Mouse (Mus musculus): ENCODE measurements around the gene Crat. TPM values are rescaled to one million over a fixed set of nuclear protein-coding genes. Genes with fewer than 3 reads are reported as not detected.
A peak's percentile ranks its signal among the peaks of the same experiment; 100 is the strongest.

The Crat gene
- polyA plus RNA-seq, 1 experiment from 2014 or later = 21.9 TPM

DNA sequence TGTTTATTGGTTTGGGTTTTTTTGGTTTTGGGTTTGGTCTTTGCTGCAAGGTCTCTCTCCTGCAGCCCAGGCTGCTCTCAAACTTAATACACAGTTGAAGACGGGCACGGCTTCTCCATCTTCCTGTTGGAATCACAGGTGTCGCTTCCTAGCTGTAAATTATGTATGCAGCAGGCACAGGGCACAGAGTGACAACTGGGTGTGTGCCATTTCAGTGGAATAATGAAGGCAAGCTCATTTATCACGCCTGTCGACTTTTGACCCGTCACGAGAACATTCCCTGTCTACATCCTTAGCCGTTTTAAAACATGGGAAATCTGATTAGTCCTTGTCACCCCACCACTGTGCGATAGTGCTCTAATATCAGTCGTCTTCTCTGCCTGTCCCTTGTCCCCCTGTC is 55.0 kb downstream of the Crat start:
- H3K4me1 ChIP-seq (replicated peaks) = peaks cover 44% of the 10 kb centered on the region
- H3K27me3 ChIP-seq = no peaks in the 10 kb centered on the region
- H3K9me3 ChIP-seq = no peaks in the 10 kb centered on the region
- 66% methylated on average over 10 of the region's 10 CpGs for WGBS
- H3K4me3 ChIP-seq (replicated peaks) = no peak overlapping the region
- no peaks in the 10 kb centered on the region for H3K36me3 ChIP-seq
- H3K27ac ChIP-seq = no peak overlapping the region
- ATAC-seq = no peak
- H3K4me2 ChIP-seq (replicated peaks) = no peak overlapping the region
- H3K9ac ChIP-seq (replicated peaks) = no peak overlapping the region

DNA sequence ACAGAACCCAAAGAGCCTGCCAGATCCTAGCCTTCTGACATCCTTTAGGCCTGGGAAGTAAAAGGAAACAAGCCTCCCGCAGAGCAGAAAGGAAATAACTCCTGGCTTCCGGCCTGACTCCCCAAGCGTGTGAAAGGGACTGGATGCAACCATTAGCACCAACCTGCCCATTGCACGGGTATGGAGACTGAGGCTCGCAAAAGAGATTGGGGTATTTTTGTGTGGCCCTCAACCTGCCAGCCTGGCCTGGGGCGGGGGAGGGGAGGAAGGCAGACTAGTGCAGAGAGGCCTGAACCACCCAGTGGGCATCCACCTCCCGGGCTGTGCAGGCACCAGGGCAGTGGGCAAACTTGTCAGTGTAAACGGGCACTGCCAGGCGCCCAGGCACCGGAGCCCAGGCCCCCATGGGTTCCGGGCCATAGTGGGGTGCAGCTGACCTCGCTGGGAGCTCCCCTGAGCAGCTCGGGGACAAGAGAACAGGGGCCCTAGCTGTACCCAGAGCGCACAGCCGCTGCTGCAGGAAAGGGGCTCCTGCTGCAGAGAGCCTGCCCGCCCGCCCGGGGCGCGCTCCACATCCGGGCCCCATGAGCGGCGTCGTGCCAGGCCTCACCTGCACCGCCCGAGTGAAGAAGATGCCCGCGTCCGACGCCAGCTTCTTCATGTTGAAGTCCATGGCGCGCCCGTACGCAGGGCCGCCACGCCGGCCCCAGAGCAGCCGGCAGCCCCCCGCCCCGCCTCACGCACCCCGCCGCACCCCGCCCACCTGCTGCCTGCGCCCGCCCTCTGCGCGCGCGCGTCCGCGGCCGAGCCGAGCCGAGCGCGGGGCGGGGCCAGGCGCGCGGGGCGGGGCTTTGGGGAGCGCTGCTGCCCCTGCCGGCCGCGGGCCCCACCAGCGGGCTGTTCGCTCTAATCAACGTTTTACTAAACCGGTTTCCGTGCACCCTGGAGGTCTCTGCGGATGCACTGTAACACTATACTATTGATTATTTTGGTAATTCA is 56.8 kb downstream of the Crat start, which contains the start of gene Sh3glb2:
Sh3glb2 (minus strand) TSS at position 805 of the 999 bp plus-strand sequence.
- WGBS = 4% methylated on average over 51 of the region's 73 CpGs
- Histone ChIP-seq H3K36me3 (peaks cover 11% of the 10 kb centered on the region), H3K4me3 (replicated peaks) (peak within 1 kb of the TSS; percentile 84), H3K4me1 (replicated peaks) (peaks cover 35% of the 10 kb centered on the region), H3K27me3 (no peaks in the 10 kb centered on the region), H3K27ac (peak within 1 kb of the TSS; percentile 77), H3K9me3 (no peaks in the 10 kb centered on the region), H3K9ac (replicated peaks) (peak within 1 kb of the TSS; percentile 91), H3K4me2 (replicated peaks) (peak within 1 kb of the TSS; percentile 94)
- ATAC-seq = peak; percentile 85

DNA sequence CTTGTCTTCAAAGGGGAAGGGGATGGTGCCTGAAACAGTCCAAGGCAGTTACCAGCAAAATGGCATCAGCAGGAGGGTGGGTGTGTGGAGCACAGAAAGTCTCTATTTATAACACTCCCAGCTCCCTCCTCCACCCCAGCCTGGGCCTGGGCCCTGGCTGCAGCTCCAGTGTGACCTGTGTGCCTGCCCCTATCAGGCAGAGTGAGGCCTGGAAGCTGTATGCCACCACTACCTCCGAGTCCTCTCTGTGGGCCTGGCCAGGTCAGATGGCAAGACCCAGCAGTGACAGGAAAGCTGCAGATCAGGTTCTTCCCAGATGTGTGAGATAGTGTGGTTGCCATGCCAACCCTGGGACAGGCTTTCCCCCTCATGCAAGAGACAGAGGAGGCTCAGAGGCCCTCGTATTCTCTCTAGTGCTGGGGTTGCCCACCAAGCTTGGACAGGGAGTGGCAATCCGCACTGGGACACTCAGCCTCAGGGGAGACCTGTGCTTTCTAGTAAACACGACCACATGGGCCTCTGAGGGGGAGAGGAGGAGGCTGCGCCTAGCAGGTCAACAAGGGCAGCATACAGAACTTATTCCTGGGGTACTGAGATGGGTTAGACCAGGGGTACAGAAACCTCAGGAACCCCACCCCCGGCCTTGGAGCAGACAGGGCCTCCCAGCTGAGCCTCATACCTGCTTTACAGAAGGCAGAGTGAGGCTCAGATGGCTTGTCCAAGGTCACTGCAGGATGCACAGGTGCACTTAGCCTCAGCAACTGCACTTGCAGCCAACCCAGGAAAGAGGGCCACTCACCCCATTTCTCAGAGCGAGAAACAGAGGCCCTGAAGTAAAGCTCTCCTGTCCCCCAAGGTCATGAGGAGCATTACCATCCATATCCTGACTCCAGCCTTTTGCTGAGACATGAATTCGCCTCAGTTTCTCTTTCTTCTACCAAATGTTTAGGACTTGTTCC is 57.8 kb downstream of the Crat start:
- Histone ChIP-seq H3K4me3 (replicated peaks) (peak overlapping the region; percentile 84), H3K27ac (no peak overlapping the region)

DNA sequence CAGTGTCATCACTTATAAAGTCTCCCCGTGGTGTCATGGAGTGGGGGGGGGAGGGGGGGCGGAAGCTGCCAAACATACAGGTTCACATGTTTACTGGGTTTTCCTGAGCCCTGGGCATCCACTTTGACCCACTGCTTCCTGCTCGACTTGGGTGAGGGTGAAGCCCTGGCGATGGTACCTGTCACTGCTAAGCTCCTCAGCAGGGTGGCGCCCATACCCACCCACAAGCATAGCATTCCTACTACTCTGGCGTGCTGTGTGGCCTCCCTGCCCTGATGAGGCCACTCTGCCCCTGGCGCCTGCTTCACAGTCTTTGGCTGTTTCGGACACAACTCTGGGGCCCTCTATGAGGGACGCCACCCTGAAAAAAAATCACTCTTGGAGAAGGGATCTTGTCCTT is 58.7 kb downstream of the Crat start:
- WGBS = 67% methylated on average over 9 of the region's 9 CpGs
- peak overlapping the region; percentile 91 for H3K9ac ChIP-seq (replicated peaks)

More for the DNA sequence above, 57.8 kb downstream of the Crat start:
- Histone ChIP-seq H3K9me3 (no peaks in the 10 kb centered on the region), H3K36me3 (peaks cover 21% of the 10 kb centered on the region), H3K4me1 (replicated peaks) (peaks cover 35% of the 10 kb centered on the region), H3K27me3 (no peaks in the 10 kb centered on the region), H3K4me2 (replicated peaks) (peak overlapping the region; percentile 94), H3K9ac (replicated peaks) (peak overlapping the region; percentile 91)
- ATAC-seq = 0 out of 2 replicates have a peak, but pooled peaks have one; percentile 4
- WGBS = 60% methylated on average over 8 of the region's 8 CpGs

DNA sequence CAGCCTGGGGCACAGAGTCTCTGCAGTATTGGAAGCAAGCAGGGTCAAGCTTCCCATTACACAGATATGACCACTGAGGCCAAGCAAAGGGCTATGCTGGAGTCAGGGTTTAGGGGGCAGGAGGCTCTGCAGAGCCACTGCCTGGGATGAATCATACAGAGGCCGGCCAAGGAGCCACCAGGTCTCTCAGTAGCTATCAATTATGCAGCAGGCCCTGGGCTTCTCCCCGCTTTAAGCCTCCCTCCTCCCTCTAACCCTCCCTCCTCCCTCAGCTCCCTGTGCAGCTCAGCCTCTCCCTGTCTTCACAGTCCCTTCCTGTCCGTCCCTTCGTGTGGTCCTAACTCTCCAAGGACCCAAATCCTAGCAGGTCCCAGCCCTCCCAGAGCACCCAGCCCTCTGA is 59.3 kb downstream of the Crat start:
- Histone ChIP-seq H3K4me3 (replicated peaks) (no peak overlapping the region), H3K27ac (no peak overlapping the region)

More for the DNA sequence above, 58.7 kb downstream of the Crat start:
- ATAC-seq = no peak
- Histone ChIP-seq H3K4me3 (replicated peaks) (no peak overlapping the region), H3K27ac (no peak overlapping the region), H3K9me3 (no peaks in the 10 kb centered on the region), H3K36me3 (peaks cover 28% of the 10 kb centered on the region), H3K27me3 (no peaks in the 10 kb centered on the region), H3K4me2 (replicated peaks) (0 out of 2 replicates have a peak overlapping the region, but pooled peaks have one; percentile 11), H3K4me1 (replicated peaks) (peaks cover 35% of the 10 kb centered on the region)

GRCm38 (mm10) chr2:30355861-30356260 is 59.8 kb downstream of the Crat start:
- H3K27me3 ChIP-seq = no peaks in the 10 kb centered on the region
- no peak overlapping the region for H3K4me2 ChIP-seq (replicated peaks)
- 70% methylated on average over 4 of the region's 4 CpGs for WGBS
- peaks cover 33% of the 10 kb centered on the region for H3K36me3 ChIP-seq
- no peak for ATAC-seq
- H3K27ac ChIP-seq = no peak overlapping the region
- H3K9ac ChIP-seq (replicated peaks) = peak overlapping the region; percentile 91
- H3K4me3 ChIP-seq (replicated peaks) = no peak overlapping the region
- H3K4me1 ChIP-seq (replicated peaks) = peaks cover 35% of the 10 kb centered on the region
- H3K9me3 ChIP-seq = no peaks in the 10 kb centered on the region

More for the DNA sequence above, 59.3 kb downstream of the Crat start:
- peak overlapping the region; percentile 91 for H3K9ac ChIP-seq (replicated peaks)
- H3K4me1 ChIP-seq (replicated peaks) = peaks cover 35% of the 10 kb centered on the region
- no peaks in the 10 kb centered on the region for H3K9me3 ChIP-seq
- no peak overlapping the region for H3K4me2 ChIP-seq (replicated peaks)
- no peak for ATAC-seq
- peaks cover 29% of the 10 kb centered on the region for H3K36me3 ChIP-seq
- H3K27me3 ChIP-seq = no peaks in the 10 kb centered on the region
- WGBS = 35% methylated on average over 4 of the region's 4 CpGs

DNA sequence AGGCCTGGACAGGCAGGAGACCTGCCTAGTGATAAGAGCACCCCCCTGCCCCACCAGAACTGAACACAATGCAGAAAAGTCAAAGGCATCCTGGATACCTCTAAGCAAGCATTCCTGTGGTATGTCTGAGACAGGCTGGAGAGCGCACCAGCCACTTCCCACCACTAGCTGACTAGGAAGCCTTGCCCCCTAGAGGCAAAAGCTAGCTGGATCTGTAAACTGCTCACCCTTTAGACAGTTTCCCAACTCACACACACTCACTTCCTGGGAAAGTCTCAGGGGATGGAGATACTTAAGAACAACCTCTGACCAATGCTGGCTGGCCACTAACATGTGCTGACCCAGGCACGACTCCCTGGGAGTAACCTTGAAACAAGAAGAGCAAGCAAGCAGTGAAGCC is 64.5 kb downstream of the Crat start:
- Histone ChIP-seq H3K27ac (no peak overlapping the region), H3K9me3 (no peaks in the 10 kb centered on the region), H3K36me3 (peaks cover 80% of the 10 kb centered on the region), H3K4me2 (replicated peaks) (no peak overlapping the region), H3K27me3 (no peaks in the 10 kb centered on the region), H3K4me1 (replicated peaks) (peaks cover 9% of the 10 kb centered on the region), H3K4me3 (replicated peaks) (no peak overlapping the region), H3K9ac (replicated peaks) (no peak overlapping the region)
- no peak for ATAC-seq
- WGBS = 88% methylated on average over 2 of the region's 2 CpGs

Small RNA genes lying within 50 kb of the gene (microRNA-seq; reads per million reads assigned to microRNA genes)
- gene Gm47292 = not detected

Other genes starting within 250 kb of the Crat start
- 12.1 and 13.8 TPM in 2 replicates for gene Endog, start 244.3 kb downstream of the Crat start, polyA plus RNA-seq (2015; fragmentation: Nextera tagmentation; extraction: Ambion mirVana)
- 59.9 and 60.0 TPM in 2 replicates for gene Spout1, start 237.4 kb downstream of the Crat start, polyA plus RNA-seq (2015; fragmentation: Nextera tagmentation; extraction: Ambion mirVana)
- gene Kyat1, start 210.0 kb downstream of the Crat start, polyA plus RNA-seq (2015; fragmentation: Nextera tagmentation; extraction: Ambion mirVana) = 15.9 and 16.8 TPM in 2 replicates
- gene Lrrc8a, start 178.1 kb downstream of the Crat start, polyA plus RNA-seq (2015; fragmentation: Nextera tagmentation; extraction: Ambion mirVana) = 61.6 and 62.2 TPM in 2 replicates
- gene Gm28035, start 175.2 kb downstream of the Crat start, polyA plus RNA-seq (2015; fragmentation: Nextera tagmentation; extraction: Ambion mirVana) = 0.39 and 0.40 TPM in 2 replicates
- gene Phyhd1, start 149.6 kb downstream of the Crat start, polyA plus RNA-seq (2015; fragmentation: Nextera tagmentation; extraction: Ambion mirVana) = 5.7 and 7.7 TPM in 2 replicates
- gene Gm28038, start 134.8 kb downstream of the Crat start, polyA plus RNA-seq (2015; fragmentation: Nextera tagmentation; extraction: Ambion mirVana) = not detected in 2 replicates
- 30.6 and 32.3 TPM in 2 replicates for gene Dolk, start 129.5 kb downstream of the Crat start, polyA plus RNA-seq (2015; fragmentation: Nextera tagmentation; extraction: Ambion mirVana)
- 23.6 and 27.9 TPM in 2 replicates for gene Nup188, start 129.4 kb downstream of the Crat start, polyA plus RNA-seq (2015; fragmentation: Nextera tagmentation; extraction: Ambion mirVana)
- gene Sh3glb2, start 56.5 kb downstream of the Crat start, polyA plus RNA-seq (2015; fragmentation: Nextera tagmentation; extraction: Ambion mirVana) = 147 and 158 TPM in 2 replicates
- gene Miga2, start 51.6 kb downstream of the Crat start, polyA plus RNA-seq (2015; fragmentation: Nextera tagmentation; extraction: Ambion mirVana) = 29.4 and 30.2 TPM in 2 replicates
- 54.7 and 56.6 TPM in 2 replicates for gene Dolpp1, start 23.6 kb downstream of the Crat start, polyA plus RNA-seq (2015; fragmentation: Nextera tagmentation; extraction: Ambion mirVana)
- gene Ptpa, start 226 bp upstream of the Crat start, polyA plus RNA-seq (2015; fragmentation: Nextera tagmentation; extraction: Ambion mirVana) = 128 and 134 TPM in 2 replicates
- 1.8 and 2.0 TPM in 2 replicates for gene Ier5l, start 58.4 kb upstream of the Crat start, polyA plus RNA-seq (2015; fragmentation: Nextera tagmentation; extraction: Ambion mirVana)
- 0.27 and 0.43 TPM in 2 replicates for gene Cstad, start 179.2 kb upstream of the Crat start, polyA plus RNA-seq (2015; fragmentation: Nextera tagmentation; extraction: Ambion mirVana)